Mouse (Mus musculus) midbrain, embryonic 16.5 days (tissue): ENCODE data around the gene Erap1. TPM values are rescaled to one million over a fixed set of nuclear protein-coding genes. Genes with fewer than 3 reads are reported as not detected.

Experiments
- polyA plus RNA-seq: library from polyadenylated mRNA; unstranded; fragments of >200 nt; fragmentation: Nextera tagmentation; extraction: Ambion mirVana; gene quantifications from 2 replicates; pipeline ENCODE4 v1.2.1, GENCODE M21; 2015

Gene Erap1
- polyA plus RNA-seq, 1 experiment from 2014 or later: 5.3 TPM

Other genes starting within 250 kb of the Erap1 start
- 10.9 and 11.7 TPM in 2 replicates for gene Zfp72, start 248.7 kb upstream of the Erap1 start, polyA plus RNA-seq
- gene Ftl1-ps1, start 239.9 kb upstream of the Erap1 start, polyA plus RNA-seq: 73.6 and 73.9 TPM in 2 replicates
- gene Zfp825, start 145.6 kb upstream of the Erap1 start, polyA plus RNA-seq: 15.5 and 15.6 TPM in 2 replicates
- gene Cast, start 169.2 kb downstream of the Erap1 start, polyA plus RNA-seq: 6.0 and 7.2 TPM in 2 replicates